Comparison of ENCODE assay signal across 40 mouse cellular contexts in genomic region chr7:3191971-3192498, GRCm38 (mm10). TPM values are rescaled to one million over a fixed set of nuclear protein-coding genes. Genes with fewer than 3 reads are reported as not detected.
"Had no signal": no experiment of that assay in that cellular context is flagged by ENCODE, and none has a peak within 500 bp of the region (broad histone marks: within the 10 kb centered on the region; RNA-seq: fewer than 3 reads in every experiment).

No protein-coding gene starts in this region.

- H3K27me3 ChIP-seq: heart, embryonic 12.5 days; hindbrain, embryonic 12.5 days; intestine, embryonic 15.5 days; limb, embryonic 13.5 days; limb, embryonic 15.5 days; liver, embryonic 12.5 days had no signal

- H3K9me3 ChIP-seq: heart, embryonic 10.5 days; heart, embryonic 12.5 days; hindbrain, embryonic 12.5 days; intestine, embryonic 15.5 days; limb, embryonic 13.5 days; limb, embryonic 15.5 days; liver, embryonic 12.5 days had no signal

- H3K9ac ChIP-seq: heart, embryonic 12.5 days; hindbrain, embryonic 12.5 days; hindbrain, embryonic 14.5 days; intestine, embryonic 15.5 days; limb, embryonic 13.5 days; limb, embryonic 15.5 days; liver, embryonic 12.5 days; liver, embryonic 14.5 days had no signal

- DNase-seq: gastrocnemius, adult 2 months; gastrocnemius, postnatal 10 days; gastrocnemius, postnatal 25 days; heart, adult 18-20 months; heart, postnatal 10 days; heart, postnatal 4 days; kidney, adult 18-20 months; kidney, adult 8-10 months; kidney, postnatal 10 days; kidney, postnatal 25 days; kidney, postnatal 4 days; left cerebral cortex, postnatal 4 days had no signal

- H3K36me3 ChIP-seq: heart, embryonic 10.5 days; heart, embryonic 12.5 days; hindbrain, embryonic 10.5 days; hindbrain, embryonic 12.5 days; intestine, embryonic 15.5 days; limb, embryonic 13.5 days; limb, embryonic 15.5 days; liver, embryonic 12.5 days had no signal

- H3K27ac ChIP-seq: gastrocnemius, adult 2 months; heart, embryonic 10.5 days; hindbrain, embryonic 10.5 days; hindbrain, embryonic 12.5 days; hindbrain, embryonic 14.5 days; intestine, embryonic 15.5 days; layer of hippocampus, adult 2 months; left cerebral cortex, adult 2 months; limb, embryonic 13.5 days; limb, embryonic 15.5 days; liver, embryonic 12.5 days; liver, embryonic 14.5 days had no signal

- H3K4me1 ChIP-seq: heart, embryonic 10.5 days; heart, embryonic 12.5 days; hindbrain, embryonic 10.5 days; hindbrain, embryonic 12.5 days; intestine, embryonic 15.5 days; limb, embryonic 13.5 days; limb, embryonic 15.5 days; liver, embryonic 12.5 days had no signal

- H3K4me3 ChIP-seq: gastrocnemius, adult 2 months; heart, embryonic 10.5 days; heart, embryonic 12.5 days; hindbrain, embryonic 10.5 days; hindbrain, embryonic 12.5 days; intestine, embryonic 15.5 days; layer of hippocampus, adult 2 months; left cerebral cortex, adult 2 months; limb, embryonic 13.5 days; limb, embryonic 15.5 days; liver, embryonic 12.5 days had no signal

RNA-seq across cellular contexts. Expression of gene AU018091, which starts 23.0 kb away (rescaled TPM):
- total RNA-seq: gastrocnemius, adult 2 months; gastrocnemius, postnatal 10 days; gastrocnemius, postnatal 25 days; gastrocnemius, postnatal 4 days; granulocyte monocyte progenitor cell, adult 5-6 weeks; heart, adult 18-20 months; heart, adult 8-10 months; heart, postnatal 10 days; heart, postnatal 25 days; heart, postnatal 4 days; layer of hippocampus, adult 2 months; layer of hippocampus, postnatal 10 days; layer of hippocampus, postnatal 25 days; left cerebral cortex, adult 2 months; left cerebral cortex, postnatal 25 days; left cerebral cortex, postnatal 4 days; liver, adult 2 months had no signal
- polyA plus RNA-seq: heart, embryonic 14.5 days; heart, embryonic 16.5 days; hindbrain, embryonic 14.5 days; hindbrain, embryonic 16.5 days; inflammation-experienced regulatory T-cells, adult 6 months; intestine, embryonic 15.5 days; intestine, postnatal 0 days; kidney, embryonic 14.5 days; kidney, embryonic 16.5 days; liver, adult 2 months; liver, embryonic 12.5 days; liver, embryonic 14.5 days had no signal

RNA-seq across cellular contexts. Expression of gene Nlrp12, which starts 57.5 kb away (rescaled TPM):
- total RNA-seq: gastrocnemius, adult 2 months; gastrocnemius, postnatal 25 days; gastrocnemius, postnatal 4 days; heart, adult 18-20 months; heart, postnatal 25 days; layer of hippocampus, adult 2 months had no signal
- polyA plus RNA-seq: heart, embryonic 10.5 days; heart, embryonic 12.5 days; heart, embryonic 14.5 days; heart, embryonic 16.5 days; hindbrain, embryonic 10.5 days; hindbrain, embryonic 12.5 days; inflammation-experienced regulatory T-cells, adult 6 months; intestine, embryonic 15.5 days; intestine, postnatal 0 days; kidney, embryonic 14.5 days; kidney, embryonic 16.5 days; limb, embryonic 11.5 days; limb, embryonic 13.5 days; limb, embryonic 15.5 days; liver, embryonic 12.5 days had no signal
